Mouse (Mus musculus) erythroblast, embryonic 14.5 days (primary cell): ENCODE results near the gene Tas2r129. TPM values are rescaled to one million over a fixed set of nuclear protein-coding genes. Genes with fewer than 3 reads are reported as not detected.
"Not testable (repeated sequence)": the region's sequence is repeated elsewhere in the genome, so short reads cannot be mapped to it uniquely, and the experiment has no call there.

ENCODE experiments used
- H3K27me3 ChIP-seq: 2 replicates; pipeline ENCODE4 v1.6.1; 2012; ENCODE audit warnings: inconsistent platforms; ENCODE audit not compliant: control insufficient read depth
- H3K36me3 ChIP-seq: 2 replicates; pipeline ENCODE4 v1.6.1; 2012; ENCODE audit warnings: mild to moderate bottlenecking, inconsistent platforms; ENCODE audit not compliant: control insufficient read depth
- H3K4me1 ChIP-seq: 2 replicates; pipeline ENCODE4 v1.6.1; 2012; ENCODE audit warnings: inconsistent platforms; ENCODE audit not compliant: control insufficient read depth
- H3K4me3 ChIP-seq: replicated peaks from 2 replicates; pipeline ENCODE3; 2012; ENCODE audit warnings: moderate library complexity, mild to moderate bottlenecking, inconsistent platforms
- H3K9me3 ChIP-seq: 2 replicates; pipeline ENCODE4 v1.6.1; 2012; ENCODE audit warnings: low read length, inconsistent platforms, mixed read lengths; ENCODE audit not compliant: control insufficient read depth
- GATA1 ChIP-seq: IDR thresholded peaks from 2 replicates; pipeline ENCODE4 v1.6.1; 2012; ENCODE audit warnings: low read length, inconsistent platforms, mixed read lengths
- TAL1 ChIP-seq: IDR thresholded peaks from 3 replicates; pipeline ENCODE4 v1.6.1; 2012; ENCODE audit warnings: low read length, inconsistent platforms, mixed read lengths
- polyA plus RNA-seq: library from polyadenylated mRNA; stranded (reverse); fragments of >175 nt; gene quantifications from 2 replicates; pipeline ENCODE4 v1.2.3, GENCODE M21; 2012

Tas2r129 gene
- polyA plus RNA-seq, result not detected in 2 replicates

DNA sequence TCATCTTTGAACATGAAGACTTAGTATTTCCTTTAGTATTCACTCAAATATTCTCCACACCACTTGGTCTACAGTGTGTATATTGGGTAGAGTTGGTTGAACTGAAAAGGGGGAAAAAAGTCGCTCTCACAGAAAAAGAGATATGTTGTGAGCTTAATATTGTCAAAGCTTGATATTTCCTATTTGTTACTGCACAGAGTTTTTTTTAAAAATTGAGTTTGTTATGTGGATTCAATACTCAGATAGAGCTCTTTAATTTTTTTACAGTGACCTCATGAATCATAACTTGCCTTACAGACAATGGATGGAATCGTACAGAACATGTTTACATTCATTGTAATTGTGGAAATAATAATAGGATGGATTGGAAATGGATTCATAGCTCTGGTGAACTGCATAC, at the start of gene Tas2r129:
TSS of gene Tas2r129 (plus strand) at position 301 of the 400 bp plus-strand sequence.
- H3K27me3 ChIP-seq, result no peaks in the 10 kb centered on the region
- H3K4me3 ChIP-seq, result no peak within 1 kb of the TSS
- no peaks in the 10 kb centered on the region for H3K36me3 ChIP-seq
- H3K4me1 ChIP-seq, result no peaks in the 10 kb centered on the region
- TF ChIP-seq TAL1 (no peak), GATA1 (no peak)
- peaks cover 3% of the 10 kb centered on the region for H3K9me3 ChIP-seq

GRCm38 (mm10) chr6:132909351-132909750, 41.6 kb upstream of the Tas2r129 start, which contains the start of gene Tas2r125:
TSS of gene Tas2r125 (plus strand) at chr6:132909651.
- H3K4me1 ChIP-seq, result no peaks in the 10 kb centered on the region
- no peaks in the 10 kb centered on the region for H3K27me3 ChIP-seq
- H3K36me3 ChIP-seq, result no peaks in the 10 kb centered on the region
- H3K9me3 ChIP-seq, result no peaks in the 10 kb centered on the region; the same call in 1 of the 2 replicates
- H3K4me3 ChIP-seq, result no peak within 1 kb of the TSS
- no peak for TF ChIP-seq TAL1
- TF ChIP-seq GATA1, result no peak

- not testable (repeated sequence) for H3K9me3 ChIP-seq, H3K27me3 ChIP-seq
Measured at GRCm38 (mm10) chr6:132941376-132941775, 9.5 kb upstream of the Tas2r129 start.

GRCm38 (mm10) chr6:132957819-132958218, 6.9 kb downstream of the Tas2r129 start, which contains the start of gene Tas2r131:
TSS of gene Tas2r131 (minus strand) at chr6:132957919.
- H3K36me3 ChIP-seq, result no peaks in the 10 kb centered on the region
- H3K27me3 ChIP-seq, result no peaks in the 10 kb centered on the region
- no peaks in the 10 kb centered on the region for H3K4me1 ChIP-seq
- no peaks in the 10 kb centered on the region for H3K9me3 ChIP-seq
- TF ChIP-seq GATA1, result no peak
- no peak within 1 kb of the TSS for H3K4me3 ChIP-seq

More at GRCm38 (mm10) chr6:132941376-132941775, 9.5 kb upstream of the Tas2r129 start:
- H3K4me1 ChIP-seq, H3K4me3 ChIP-seq, H3K36me3 ChIP-seq: not testable (repeated sequence)

DNA sequence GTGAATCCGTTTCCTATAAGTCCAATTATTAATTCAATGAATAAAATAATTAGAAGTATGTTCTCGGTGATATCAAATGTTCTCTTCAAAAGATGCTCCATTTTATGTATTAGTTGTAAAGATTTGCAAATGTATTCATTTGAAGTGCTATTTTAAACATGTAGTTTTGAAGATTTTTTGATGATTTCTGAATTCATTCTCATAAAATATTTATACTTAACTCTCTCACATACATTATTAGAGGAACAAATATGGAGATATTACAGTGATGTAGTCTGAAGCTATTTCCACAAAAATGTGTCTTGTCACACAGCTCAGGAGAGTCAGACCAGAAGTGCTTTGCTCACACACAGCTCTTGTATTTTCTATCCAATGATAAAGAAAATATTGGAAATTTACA, 30.0 kb downstream of the Tas2r129 start, which contains the start of gene Tas2r109:
TSS of gene Tas2r109 (minus strand) at position 101 of the 400 bp plus-strand sequence.
- Histone ChIP-seq H3K4me3 (no peak within 1 kb of the TSS), H3K27me3 (no peaks in the 10 kb centered on the region), H3K9me3 (no peaks in the 10 kb centered on the region; the same call in 1 of the 2 replicates), H3K36me3 (no peaks in the 10 kb centered on the region), H3K4me1 (no peaks in the 10 kb centered on the region)
- TF ChIP-seq GATA1 (no peak), TAL1 (no peak)

Other genes with a start within 250 kb of the Tas2r129 start
- gene Tas2r122, start 239.2 kb upstream of the Tas2r129 start, polyA plus RNA-seq, result not detected in 2 replicates
- gene Tas2r115, start 213.1 kb upstream of the Tas2r129 start, polyA plus RNA-seq, result not detected in 2 replicates
- not detected in 2 replicates for gene Tas2r124, start 196.4 kb upstream of the Tas2r129 start, polyA plus RNA-seq
- not detected in 2 replicates for gene Tas2r102, start 189.0 kb upstream of the Tas2r129 start, polyA plus RNA-seq
- not detected in 2 replicates for gene Tas2r136, start 172.9 kb upstream of the Tas2r129 start, polyA plus RNA-seq
- gene Tas2r117, start 148.3 kb upstream of the Tas2r129 start, polyA plus RNA-seq, result not detected in 2 replicates
- gene Tas2r123, start 104.0 kb upstream of the Tas2r129 start, polyA plus RNA-seq, result not detected in 2 replicates
- gene Tas2r116, start 95.7 kb upstream of the Tas2r129 start, polyA plus RNA-seq, result not detected in 2 replicates
- not detected in 2 replicates for gene Tas2r110, start 83.1 kb upstream of the Tas2r129 start, polyA plus RNA-seq
- gene Tas2r113, start 58.1 kb upstream of the Tas2r129 start, polyA plus RNA-seq, result not detected in 2 replicates
- not detected in 2 replicates for gene Tas2r125, start 41.5 kb upstream of the Tas2r129 start, polyA plus RNA-seq
- not detected in 2 replicates for gene Tas2r131, start 6.8 kb downstream of the Tas2r129 start, polyA plus RNA-seq
- not detected in 2 replicates for gene Tas2r109, start 29.9 kb downstream of the Tas2r129 start, polyA plus RNA-seq
- not detected in 2 replicates for gene Tas2r103, start 86.0 kb downstream of the Tas2r129 start, polyA plus RNA-seq
- gene Tas2r140, start 104.7 kb downstream of the Tas2r129 start, polyA plus RNA-seq, result not detected in 2 replicates
- gene Smim10l1, start 153.8 kb downstream of the Tas2r129 start, polyA plus RNA-seq, result 0.34 and 0.82 TPM in 2 replicates